Mouse (Mus musculus) kidney, embryonic 14.5 days (tissue): ENCODE measurements around the gene Actl10. TPM values are rescaled to one million over a fixed set of nuclear protein-coding genes. Genes with fewer than 3 reads are reported as not detected.

Experiments
- ATAC-seq: fragments of 200-750 bp; cut with Nextera tagmentation; 2 replicates; pipeline ENCODE4 v1.8.0; 2017; ENCODE audit warnings: moderate number of reproducible peaks, mild to moderate bottlenecking, moderate TSS enrichment, moderate library complexity; ENCODE audit not compliant: low FRiP score, low TSS enrichment
- H3K27ac ChIP-seq: fragments of 300-500 bp; sonication (generic); 2 replicates; pipeline ENCODE4 v1.5.1; 2014; ENCODE audit warnings: low read depth, mild to moderate bottlenecking, low read length, moderate library complexity, mixed read lengths
- H3K27me3 ChIP-seq: fragments of 300-500 bp; sonication (generic); 2 replicates; pipeline ENCODE4 v1.6.1; 2014; ENCODE audit warnings: mild to moderate bottlenecking, low read length; ENCODE audit not compliant: control insufficient read depth, insufficient read depth
- H3K36me3 ChIP-seq: fragments of 300-500 bp; sonication (generic); 2 replicates; pipeline ENCODE4 v1.6.1; 2014; ENCODE audit warnings: low read length, mixed read lengths; ENCODE audit not compliant: control insufficient read depth, insufficient read depth
- H3K4me1 ChIP-seq: fragments of 300-500 bp; sonication (generic); 2 replicates; pipeline ENCODE4 v1.6.1; 2014; ENCODE audit warnings: low read length, mixed read lengths; ENCODE audit not compliant: control insufficient read depth, insufficient read depth
- H3K4me2 ChIP-seq: fragments of 300-500 bp; sonication (generic); replicated peaks from 2 replicates; pipeline ENCODE4 v1.6.1; 2014; ENCODE audit warnings: low read depth, mild to moderate bottlenecking, low read length
- H3K4me3 ChIP-seq: fragments of 300-500 bp; sonication (generic); 2 replicates; pipeline ENCODE4 v1.5.1; 2014; ENCODE audit warnings: mild to moderate bottlenecking, low read length
- H3K9ac ChIP-seq: fragments of 300-500 bp; sonication (generic); 2 replicates; pipeline ENCODE4 v1.6.1; 2014; ENCODE audit warnings: low read depth, mild to moderate bottlenecking, low read length, moderate library complexity
- H3K9me3 ChIP-seq: fragments of 300-500 bp; sonication (generic); 2 replicates; pipeline ENCODE4 v1.6.1; 2016; ENCODE audit warnings: low read length; ENCODE audit not compliant: control insufficient read depth
- WGBS: fragments of 180-500 bp; shearing (Covaris S2); extraction: QIAGEN DNeasy Blood & Tissue Kit; methylation state at CpG from one replicate; pipeline ENCODE4 v1.1.7; 2014; 5-methylcytosine and 5-hydroxymethylcytosine counted together
- polyA plus RNA-seq: library from polyadenylated mRNA; unstranded; fragments of >200 nt; fragmentation: Nextera tagmentation; extraction: Ambion mirVana; gene quantifications from 2 replicates; pipeline ENCODE4 v1.2.1, GENCODE M21; 2014

Actl10 gene
- polyA plus RNA-seq, 1 experiment from 2014 or later: not detected

DNA sequence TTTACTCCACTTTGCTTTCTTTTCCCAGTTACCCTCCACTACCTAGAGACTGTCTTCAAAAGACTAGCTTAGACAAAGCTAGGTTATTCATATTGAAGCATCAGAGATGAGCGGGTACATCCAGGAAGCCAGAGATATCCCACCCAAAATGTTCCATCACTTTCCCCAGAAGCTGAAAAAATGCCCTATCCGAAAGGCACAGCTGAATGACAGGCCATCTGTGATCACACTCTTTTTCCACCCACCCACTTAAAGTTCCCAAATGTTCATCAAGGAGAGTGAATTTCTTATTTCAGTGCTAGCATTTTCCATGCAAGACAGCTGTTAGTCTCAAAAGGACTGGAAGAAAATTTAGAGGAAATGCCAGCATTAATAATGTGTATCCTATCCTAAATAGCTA lies 26.3 kb upstream of the Actl10 start:
- H3K4me2 ChIP-seq: no peak overlapping the region
- H3K9ac ChIP-seq: no peak overlapping the region
- H3K4me3 ChIP-seq: no peak overlapping the region
- no peaks in the 10 kb centered on the region for H3K27me3 ChIP-seq
- no peaks in the 10 kb centered on the region for H3K9me3 ChIP-seq
- no peak for ATAC-seq
- no peak overlapping the region for H3K27ac ChIP-seq
- H3K4me1 ChIP-seq: no peaks in the 10 kb centered on the region
- WGBS: 91% methylated on average over 2 of the region's 2 CpGs
- peaks cover 49% of the 10 kb centered on the region; the same call in 1 of the 2 replicates for H3K36me3 ChIP-seq

GRCm38 (mm10) chr2:154526531-154526930 lies 25.0 kb upstream of the Actl10 start:
- WGBS: 92% methylated on average over 3 of the region's 3 CpGs
- Histone ChIP-seq H3K36me3 (peaks cover 51% of the 10 kb centered on the region), H3K4me2 (no peak overlapping the region), H3K9ac (no peak overlapping the region), H3K27me3 (no peaks in the 10 kb centered on the region), H3K4me1 (no peaks in the 10 kb centered on the region), H3K9me3 (no peaks in the 10 kb centered on the region), H3K4me3 (no peak overlapping the region), H3K27ac (no peak overlapping the region)
- no peak for ATAC-seq

- Histone ChIP-seq H3K4me3 (no peak overlapping the region), H3K4me1 (no peaks in the 10 kb centered on the region), H3K9me3 (no peaks in the 10 kb centered on the region), H3K4me2 (no peak overlapping the region), H3K9ac (no peak overlapping the region), H3K36me3 (peaks cover 54% of the 10 kb centered on the region), H3K27ac (no peak overlapping the region), H3K27me3 (no peaks in the 10 kb centered on the region)
- WGBS: 76% methylated on average over 3 of the region's 3 CpGs
- no peak for ATAC-seq
Observed at GRCm38 (mm10) chr2:154532888-154533287, 18.7 kb upstream of the Actl10 start.

- Histone ChIP-seq H3K4me1 (no peaks in the 10 kb centered on the region), H3K4me2 (no peak overlapping the region), H3K27ac (no peak overlapping the region), H3K9me3 (no peaks in the 10 kb centered on the region), H3K36me3 (peaks cover 50% of the 10 kb centered on the region), H3K27me3 (no peaks in the 10 kb centered on the region), H3K9ac (no peak overlapping the region), H3K4me3 (no peak overlapping the region)
- 91% methylated on average over 12 of the region's 12 CpGs for WGBS
- ATAC-seq: no peak
Observed at GRCm38 (mm10) chr2:154534704-154535270, 16.8 kb upstream of the Actl10 start.

DNA sequence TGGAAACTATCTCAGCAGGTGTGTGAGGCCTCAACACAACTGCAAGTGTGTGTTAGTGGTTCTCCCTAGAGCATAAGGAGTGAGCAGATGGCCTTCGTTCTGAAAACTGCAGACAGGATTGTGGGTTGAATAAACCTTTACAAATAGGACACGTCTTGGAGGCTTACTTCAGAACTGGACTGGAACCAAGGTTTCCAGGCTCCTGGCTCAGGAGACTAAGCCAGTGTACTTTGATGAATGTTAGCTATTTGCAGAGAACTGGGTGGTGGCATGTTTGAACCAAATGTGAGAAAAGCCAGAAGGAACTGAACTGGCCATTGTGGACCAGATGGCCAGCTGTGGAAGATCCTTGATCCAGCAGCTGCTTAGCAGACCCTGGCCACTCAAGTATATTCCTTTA lies 13.3 kb upstream of the Actl10 start:
- Histone ChIP-seq H3K4me3 (no peak overlapping the region), H3K27ac (no peak overlapping the region), H3K9me3 (no peaks in the 10 kb centered on the region), H3K36me3 (peaks cover 29% of the 10 kb centered on the region), H3K4me2 (no peak overlapping the region), H3K9ac (no peak overlapping the region), H3K27me3 (no peaks in the 10 kb centered on the region), H3K4me1 (no peaks in the 10 kb centered on the region)
- ATAC-seq: no peak
- WGBS: 78% methylated on average over 2 of the region's 2 CpGs

DNA sequence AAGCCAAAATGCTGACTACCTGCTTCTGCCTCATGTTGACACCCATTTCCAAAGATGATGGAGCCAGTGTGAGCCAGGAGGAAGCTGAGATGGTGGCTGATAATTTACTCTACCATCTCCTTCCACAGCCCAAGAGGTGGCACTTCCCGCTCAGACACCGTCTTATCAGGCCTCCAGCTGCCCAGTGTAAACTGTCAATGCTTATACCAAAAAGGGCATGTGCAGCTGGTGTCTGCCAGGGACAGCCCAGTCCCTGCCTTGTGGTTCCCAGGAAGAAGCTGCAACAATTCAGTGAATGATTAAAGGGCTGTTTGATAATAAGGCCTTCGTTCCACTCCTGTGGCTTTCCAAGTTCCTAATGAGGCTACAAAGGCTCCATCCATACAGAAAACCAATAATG lies 12.9 kb upstream of the Actl10 start:
- Histone ChIP-seq H3K27me3 (no peaks in the 10 kb centered on the region), H3K27ac (no peak overlapping the region), H3K4me3 (no peak overlapping the region), H3K9me3 (no peaks in the 10 kb centered on the region), H3K4me2 (no peak overlapping the region), H3K9ac (no peak overlapping the region), H3K4me1 (no peaks in the 10 kb centered on the region), H3K36me3 (peaks cover 27% of the 10 kb centered on the region)
- ATAC-seq: no peak
- 69% methylated on average over 3 of the region's 3 CpGs for WGBS

GRCm38 (mm10) chr2:154539720-154540119 lies 11.9 kb upstream of the Actl10 start:
- Histone ChIP-seq H3K27ac (no peak overlapping the region), H3K4me1 (no peaks in the 10 kb centered on the region), H3K4me2 (no peak overlapping the region), H3K36me3 (peaks cover 24% of the 10 kb centered on the region), H3K4me3 (no peak overlapping the region), H3K9me3 (no peaks in the 10 kb centered on the region), H3K9ac (no peak overlapping the region), H3K27me3 (no peaks in the 10 kb centered on the region)
- WGBS: 85% methylated on average over 3 of the region's 3 CpGs
- no peak for ATAC-seq

- no peaks in the 10 kb centered on the region for H3K4me1 ChIP-seq
- WGBS: 88% methylated on average over 2 of the region's 2 CpGs
- ATAC-seq: no peak
Observed at GRCm38 (mm10) chr2:154541630-154542029, 9.9 kb upstream of the Actl10 start.

GRCm38 (mm10) chr2:154543567-154544347 lies 7.8 kb upstream of the Actl10 start:
- ATAC-seq: no peak
- Histone ChIP-seq H3K4me2 (no peak overlapping the region), H3K9me3 (no peaks in the 10 kb centered on the region), H3K36me3 (no peaks in the 10 kb centered on the region), H3K4me1 (no peaks in the 10 kb centered on the region), H3K4me3 (no peak overlapping the region), H3K27ac (no peak overlapping the region), H3K27me3 (no peaks in the 10 kb centered on the region), H3K9ac (no peak overlapping the region)
- 81% methylated on average over 9 of the region's 9 CpGs for WGBS

More at GRCm38 (mm10) chr2:154541630-154542029, 9.9 kb upstream of the Actl10 start:
- Histone ChIP-seq H3K9ac (no peak overlapping the region), H3K9me3 (no peaks in the 10 kb centered on the region), H3K4me3 (no peak overlapping the region), H3K27me3 (no peaks in the 10 kb centered on the region), H3K36me3 (peaks cover 7% of the 10 kb centered on the region), H3K4me2 (no peak overlapping the region), H3K27ac (no peak overlapping the region)
